Mouse (Mus musculus) G1E (cell line): ENCODE measurements around the gene Asb11. TPM values are rescaled to one million over a fixed set of nuclear protein-coding genes. Genes with fewer than 3 reads are reported as not detected.

ENCODE experiments used
- ATAC-seq: 2 replicates; pipeline ENCODE4 v1.8.0; 2016; ENCODE audit warnings: mild to moderate bottlenecking; ENCODE audit not compliant: insufficient number of reproducible peaks, poor library complexity, low FRiP score, severe bottlenecking; ENCODE audit errors: extremely low read depth
- DNase-seq: peaks from one replicate; pipeline ENCODE4 v3.0.0; 2012; ENCODE audit warnings: low spot score
- H3K27me3 ChIP-seq: 2 replicates; pipeline ENCODE4 v1.6.1; 2012; ENCODE audit warnings: mild to moderate bottlenecking, low read length, inconsistent platforms; ENCODE audit not compliant: insufficient read depth
- H3K36me3 ChIP-seq: replicated peaks from 2 replicates; pipeline ENCODE3; 2012; ENCODE audit warnings: mild to moderate bottlenecking, inconsistent platforms
- H3K4me1 ChIP-seq: 2 replicates; pipeline ENCODE4 v1.6.1; 2012; ENCODE audit warnings: low read depth, low read length, inconsistent platforms, mixed read lengths; ENCODE audit not compliant: insufficient read depth
- H3K4me3 ChIP-seq: 2 replicates; pipeline ENCODE4 v1.5.1; 2012; ENCODE audit warnings: low read depth, mild to moderate bottlenecking, inconsistent platforms, low read length, moderate library complexity, mixed read lengths
- H3K9me3 ChIP-seq: replicated peaks from 2 replicates; pipeline ENCODE4 v1.6.1; 2012; ENCODE audit warnings: inconsistent platforms
- CTCF ChIP-seq: IDR thresholded peaks from 2 replicates; pipeline ENCODE4 v1.5.1; 2012; ENCODE audit warnings: low read depth, low read length, inconsistent platforms, mixed read lengths
- GATA1 ChIP-seq: IDR thresholded peaks from 2 replicates; pipeline ENCODE4 v1.6.1; 2012; ENCODE audit warnings: borderline replicate concordance, low read length, inconsistent platforms, mixed read lengths
- GATA2 ChIP-seq: IDR thresholded peaks from 2 replicates; pipeline ENCODE4 v1.6.1; 2012; ENCODE audit warnings: low read depth, low read length, inconsistent platforms, borderline replicate concordance
- POLR2AphosphoS5 ChIP-seq: IDR thresholded peaks from 2 replicates; pipeline ENCODE4 v1.6.1; 2012; ENCODE audit warnings: low read depth, low read length, inconsistent platforms; ENCODE audit not compliant: insufficient replicate concordance
- TAL1 ChIP-seq: conservative IDR thresholded peaks from 2 replicates; pipeline ENCODE4 v1.6.1; 2012; ENCODE audit warnings: low read depth, low read length, inconsistent platforms, mixed read lengths
- polyA plus RNA-seq: library from polyadenylated mRNA; stranded (reverse); fragments of >175 nt; gene quantifications from 2 replicates; pipeline ENCODE4 v1.2.3, GENCODE M21; 2012
- total RNA-seq, 2 experiments: library from RNA; stranded (forward) in 1 of 2; stranded (reverse) in 1 of 2; fragments of 200-1000 nt in 1 of 2; fragments of >200 nt in 1 of 2; fragmentation: Nextera tagmentation in 1 of 2; gene quantifications; 2 replicates each; pipeline ENCODE4 v1.2.3; 2014 to 2017

Gene Asb11
- total and polyA plus RNA-seq, 3 experiments = 0.38 TPM; not detected in 2

DNA sequence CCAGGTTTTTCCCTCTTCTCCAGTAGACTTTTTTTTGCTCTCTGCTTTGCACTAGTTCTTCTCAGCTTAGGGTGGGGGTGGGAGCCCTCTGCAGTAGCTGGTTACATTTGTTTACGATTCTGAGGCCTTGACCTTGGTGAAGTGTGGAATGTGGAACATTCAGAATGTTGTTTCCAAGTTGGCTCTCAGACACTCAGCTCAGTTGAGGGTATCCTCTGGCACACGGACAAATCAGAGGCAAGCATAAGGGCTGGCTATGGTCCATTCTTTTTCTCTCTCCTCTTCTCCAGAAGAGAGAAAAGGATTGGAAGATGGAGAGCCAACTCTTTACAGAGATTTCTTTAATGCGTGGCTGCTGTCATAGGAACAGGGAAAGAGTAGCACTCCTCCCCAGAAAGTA, 71.9 kb downstream of the Asb11 start:
- no peak for TF ChIP-seq GATA2
- TF ChIP-seq GATA1 = no peak
- TF ChIP-seq POLR2AphosphoS5 = no peak
- no peak for TF ChIP-seq TAL1
- TF ChIP-seq CTCF = no peak
- Histone ChIP-seq H3K36me3 (no peaks in the 10 kb centered on the region), H3K27me3 (no peaks in the 10 kb centered on the region), H3K4me1 (no peaks in the 10 kb centered on the region), H3K4me3 (no peak overlapping the region), H3K9me3 (no peaks in the 10 kb centered on the region)
- ATAC-seq = no peak
- no peak for DNase-seq

Other genes starting within 250 kb of the Asb11 start
- gene Bmx, start 178.8 kb upstream of the Asb11 start, total RNA-seq (2014; fragmentation: Nextera tagmentation) = not detected in 2 replicates
- 0.05 TPM in 1 of 2 replicates, not detected in the other for gene Bmx, start 178.8 kb upstream of the Asb11 start, total RNA-seq (2017)
- not detected in 2 replicates for gene Bmx, start 178.8 kb upstream of the Asb11 start, polyA plus RNA-seq
- not detected in 2 replicates for gene Pir, start 167.6 kb upstream of the Asb11 start, total RNA-seq (2014; fragmentation: Nextera tagmentation)
- gene Pir, start 167.6 kb upstream of the Asb11 start, total RNA-seq (2017) = 0.22 TPM in 1 of 2 replicates, not detected in the other
- gene Pir, start 167.6 kb upstream of the Asb11 start, polyA plus RNA-seq = not detected in 2 replicates
- 16.6 TPM in 1 of 2 replicates, not detected in the other for gene Vegfd, start 63.6 kb upstream of the Asb11 start, total RNA-seq (2014; fragmentation: Nextera tagmentation)
- 0.06 TPM in 1 of 2 replicates, not detected in the other for gene Vegfd, start 63.6 kb upstream of the Asb11 start, total RNA-seq (2017)
- gene Vegfd, start 63.6 kb upstream of the Asb11 start, polyA plus RNA-seq = not detected in 2 replicates
- gene Piga, start 17.2 kb upstream of the Asb11 start, total RNA-seq (2014; fragmentation: Nextera tagmentation) = 19.3 and 28.4 TPM in 2 replicates
- gene Piga, start 17.2 kb upstream of the Asb11 start, total RNA-seq (2017) = 26.4 and 27.4 TPM in 2 replicates
- gene Piga, start 17.2 kb upstream of the Asb11 start, polyA plus RNA-seq = 0.63 and 1.0 TPM in 2 replicates
- not detected in 2 replicates for gene Asb9, start 69.3 kb downstream of the Asb11 start, total RNA-seq (2014; fragmentation: Nextera tagmentation)
- gene Asb9, start 69.3 kb downstream of the Asb11 start, total RNA-seq (2017) = not detected in 2 replicates
- gene Asb9, start 69.3 kb downstream of the Asb11 start, polyA plus RNA-seq = not detected in 2 replicates